Mouse (Mus musculus): ENCODE data around the gene 1700008O03Rik. TPM values are rescaled to one million over a fixed set of nuclear protein-coding genes. Genes with fewer than 3 reads are reported as not detected.

1700008O03Rik gene
- total RNA-seq, 2 experiments from 2014 or later, result 3.0 to 3.3 TPM

- no peak for DNase-seq (ENCODE audit: low spot score in 2 of 2)
- no peak for TF ChIP-seq CTCF (conservative IDR thresholded peaks at IDR 0.05)
- Histone ChIP-seq H3K4me3 (no peak overlapping the region), H3K27ac (peak overlapping the region; percentile 75)
These were observed 33.5 kb downstream of the 1700008O03Rik start for GRCm38 (mm10) chr7:44351881-44352749.

- TF ChIP-seq CTCF (conservative IDR thresholded peaks at IDR 0.05), result peak; percentile 95
- peak overlapping the region; percentile 75 for H3K27ac ChIP-seq
- peak overlapping the region; percentile 1; the same call in 1 of the 2 replicates for H3K4me3 ChIP-seq
- DNase-seq (ENCODE audit: low spot score in 2 of 2), result peak; percentile 85 to 87
These were observed 34.5 kb downstream of the 1700008O03Rik start for GRCm38 (mm10) chr7:44350957-44351711.

- Histone ChIP-seq H3K27ac (no peak overlapping the region), H3K4me3 (no peak overlapping the region)
- DNase-seq (ENCODE audit: low spot score in 2 of 2), result no peak
- TF ChIP-seq CTCF (conservative IDR thresholded peaks at IDR 0.05), result no peak
These were observed 36.6 kb downstream of the 1700008O03Rik start for GRCm38 (mm10) chr7:44349043-44349442.

GRCm38 (mm10) chr7:44344622-44345021, 41.0 kb downstream of the 1700008O03Rik start:
- no peak for TF ChIP-seq CTCF (conservative IDR thresholded peaks at IDR 0.05)
- peak overlapping the region; percentile 57; the same call in 1 of the 2 replicates for H3K27ac ChIP-seq

GRCm38 (mm10) chr7:44343459-44344015, 42.1 kb downstream of the 1700008O03Rik start:
- H3K27ac ChIP-seq, result peak overlapping the region; percentile 7; the same call in 1 of the 2 replicates
- TF ChIP-seq CTCF (conservative IDR thresholded peaks at IDR 0.05), result no peak
- DNase-seq (ENCODE audit: low spot score in 2 of 2), result no peak
- no peak overlapping the region for H3K4me3 ChIP-seq

More at GRCm38 (mm10) chr7:44344622-44345021, 41.0 kb downstream of the 1700008O03Rik start:
- no peak overlapping the region for H3K4me3 ChIP-seq
- no peak for DNase-seq (ENCODE audit: low spot score in 2 of 2)

DNA sequence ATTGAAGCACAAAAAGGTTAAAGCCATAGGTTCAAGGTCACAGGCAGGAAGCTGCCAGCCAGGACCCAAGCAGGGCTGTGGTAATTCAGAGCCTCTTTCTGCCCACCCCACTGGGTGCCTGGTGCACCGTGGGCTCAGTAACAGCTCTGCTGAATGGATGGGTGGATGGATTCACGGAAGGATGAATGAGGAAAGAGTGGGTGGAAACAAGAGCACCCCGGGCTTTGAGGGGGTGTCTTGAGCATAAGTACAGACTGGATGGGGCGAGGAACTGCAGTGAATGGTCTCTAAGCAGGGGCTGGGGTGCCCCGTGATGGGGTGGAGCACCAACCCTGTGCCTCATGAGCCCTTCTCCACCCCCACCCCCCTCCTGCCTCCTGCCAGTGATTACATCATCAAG, 43.9 kb downstream of the 1700008O03Rik start:
- peak overlapping the region; percentile 57 for H3K27ac ChIP-seq
- no peak overlapping the region for H3K4me3 ChIP-seq
- DNase-seq (ENCODE audit: low spot score in 2 of 2), result no peak
- TF ChIP-seq CTCF (conservative IDR thresholded peaks at IDR 0.05), result no peak

DNA sequence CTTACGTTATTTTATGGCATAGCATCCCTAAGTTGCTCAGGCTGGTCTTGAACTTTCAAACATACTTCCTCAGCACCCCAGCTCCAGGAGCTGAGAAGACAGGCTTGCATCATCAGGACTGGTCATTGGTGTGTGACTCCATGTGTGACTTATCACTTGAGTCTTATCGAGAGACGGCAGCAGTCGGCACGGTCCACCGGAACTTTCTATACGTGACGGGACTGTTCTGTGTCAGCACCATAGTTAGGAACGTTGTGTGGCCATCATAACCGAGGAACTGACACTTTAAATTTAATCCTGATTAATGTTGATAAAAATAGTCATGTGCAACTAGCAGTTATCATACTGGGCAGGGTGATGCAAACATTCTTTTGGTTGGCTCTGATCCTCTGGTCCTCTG, 44.5 kb downstream of the 1700008O03Rik start:
- no peak for TF ChIP-seq CTCF (conservative IDR thresholded peaks at IDR 0.05)
- peak overlapping the region; percentile 57; the same call in 1 of the 2 replicates for H3K27ac ChIP-seq
- no peak overlapping the region for H3K4me3 ChIP-seq
- DNase-seq (ENCODE audit: low spot score in 2 of 2), result no peak

GRCm38 (mm10) chr7:44340226-44340625, 45.4 kb downstream of the 1700008O03Rik start:
- no peak overlapping the region for H3K4me3 ChIP-seq

DNA sequence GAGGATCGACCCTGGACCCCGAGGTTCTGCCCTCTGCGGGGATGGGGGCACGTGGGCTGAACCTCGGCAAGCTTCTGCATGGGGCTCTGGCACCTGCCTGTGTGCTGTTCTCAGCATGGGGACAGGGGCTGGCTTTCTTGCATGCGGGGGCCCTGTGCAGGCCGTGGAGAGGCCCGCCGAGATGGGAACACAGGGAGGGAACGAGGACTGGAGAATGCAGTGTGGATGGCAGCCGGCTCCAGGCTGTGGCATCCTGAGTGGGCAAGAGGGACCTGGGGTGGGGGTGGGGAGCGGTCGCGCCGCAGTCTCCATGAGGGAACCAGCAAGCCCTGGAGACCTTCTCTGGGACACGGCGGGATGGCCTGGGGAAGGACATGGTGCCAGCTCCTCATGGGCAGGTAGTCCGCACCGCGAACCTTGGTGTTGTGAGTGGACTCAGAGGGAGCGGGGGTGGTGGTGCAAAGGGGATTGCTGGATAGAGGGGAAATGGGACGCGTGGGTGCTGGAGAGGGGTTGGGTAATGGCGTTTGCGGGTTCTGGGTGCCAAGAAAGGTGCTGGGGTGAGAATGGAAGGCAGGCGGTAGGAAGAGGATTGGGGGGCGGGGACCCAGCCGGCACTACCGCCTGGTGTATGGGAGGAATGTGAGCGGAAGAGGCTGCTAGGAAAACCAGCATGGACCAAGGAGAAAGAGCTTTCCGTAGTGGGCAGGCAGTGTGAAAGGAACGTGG, 48.3 kb downstream of the 1700008O03Rik start:
- H3K4me3 ChIP-seq, result peak overlapping the region; percentile 54

More at GRCm38 (mm10) chr7:44340226-44340625, 45.4 kb downstream of the 1700008O03Rik start:
- DNase-seq (ENCODE audit: low spot score in 2 of 2), result no peak
- no peak for TF ChIP-seq CTCF (conservative IDR thresholded peaks at IDR 0.05)
- 0 out of 2 replicates have a peak overlapping the region, but pooled peaks have one; percentile 23 for H3K27ac ChIP-seq

DNA sequence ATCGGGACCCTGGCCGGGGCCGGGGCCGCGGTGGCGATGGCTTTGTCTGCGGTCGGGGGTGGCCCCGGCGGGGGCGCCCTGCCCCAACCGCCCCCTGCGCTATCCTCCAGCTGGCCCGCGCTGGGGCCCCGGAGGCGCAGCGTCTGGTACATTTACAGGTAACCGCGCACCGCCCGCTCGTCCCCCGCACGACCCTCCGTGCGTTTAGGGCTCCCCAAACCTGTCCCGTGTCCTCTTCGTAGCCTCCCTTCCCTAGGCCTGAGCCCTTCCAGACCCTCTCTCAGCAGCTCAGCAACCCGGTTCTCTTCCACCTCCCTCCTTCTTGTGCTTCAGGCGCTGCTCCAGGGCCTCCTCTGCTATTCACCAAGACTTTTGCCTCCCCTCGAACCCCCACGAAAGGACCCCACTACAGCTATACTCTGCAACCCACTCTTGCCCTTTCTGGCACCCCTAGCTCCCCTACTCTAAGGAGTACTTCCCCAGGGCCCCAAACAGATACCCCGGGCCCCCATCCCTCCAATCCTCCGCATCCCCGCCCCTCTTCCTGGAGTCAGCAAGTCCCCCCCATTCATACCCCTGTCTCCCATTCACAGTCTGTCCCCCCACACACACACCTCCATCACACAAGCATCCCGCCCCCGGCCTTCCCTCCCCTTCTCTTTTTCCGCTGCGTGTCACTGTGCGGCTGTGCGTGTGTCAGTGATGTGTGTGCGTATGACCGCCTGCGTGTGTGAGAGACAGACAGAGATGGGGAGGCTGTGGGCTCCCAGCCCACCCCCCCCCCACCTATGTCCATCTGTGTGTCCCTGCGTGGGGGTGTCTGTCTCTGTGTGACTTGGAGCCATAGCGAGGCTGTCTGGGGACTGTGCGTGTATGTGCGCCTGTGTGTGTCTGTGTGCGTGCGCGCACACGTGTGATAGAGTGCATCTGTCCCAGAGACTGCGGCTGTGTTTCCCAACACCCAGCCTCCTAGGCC, 49.3 kb downstream of the 1700008O03Rik start:
- Histone ChIP-seq H3K4me3 (peak overlapping the region; percentile 54), H3K27ac (peak overlapping the region; percentile 89)
- no peak for TF ChIP-seq CTCF (conservative IDR thresholded peaks at IDR 0.05)
- DNase-seq (ENCODE audit: low spot score in 2 of 2), result no peak

More for the DNA sequence above, 48.3 kb downstream of the 1700008O03Rik start:
- DNase-seq (ENCODE audit: low spot score in 2 of 2), result no peak
- peak overlapping the region; percentile 89 for H3K27ac ChIP-seq
- no peak for TF ChIP-seq CTCF (conservative IDR thresholded peaks at IDR 0.05)
